Mouse (Mus musculus) G1E (cell line): Measurements from ENCODE around the gene Edc3. TPM values are rescaled to one million over a fixed set of nuclear protein-coding genes. Genes with fewer than 3 reads are reported as not detected.

Experiments
- ATAC-seq: 2 replicates; pipeline ENCODE4 v1.8.0; 2016; ENCODE audit warnings: mild to moderate bottlenecking; ENCODE audit not compliant: insufficient number of reproducible peaks, poor library complexity, low FRiP score, severe bottlenecking; ENCODE audit errors: extremely low read depth
- DNase-seq: peaks from one replicate; pipeline ENCODE4 v3.0.0; 2012; ENCODE audit warnings: low spot score
- H3K27me3 ChIP-seq: 2 replicates; pipeline ENCODE4 v1.6.1; 2012; ENCODE audit warnings: mild to moderate bottlenecking, low read length, inconsistent platforms; ENCODE audit not compliant: insufficient read depth
- H3K36me3 ChIP-seq: replicated peaks from 2 replicates; pipeline ENCODE3; 2012; ENCODE audit warnings: mild to moderate bottlenecking, inconsistent platforms
- H3K4me1 ChIP-seq: 2 replicates; pipeline ENCODE4 v1.6.1; 2012; ENCODE audit warnings: low read depth, low read length, inconsistent platforms, mixed read lengths; ENCODE audit not compliant: insufficient read depth
- H3K4me3 ChIP-seq: 2 replicates; pipeline ENCODE4 v1.5.1; 2012; ENCODE audit warnings: low read depth, mild to moderate bottlenecking, inconsistent platforms, low read length, moderate library complexity, mixed read lengths
- H3K9me3 ChIP-seq: replicated peaks from 2 replicates; pipeline ENCODE4 v1.6.1; 2012; ENCODE audit warnings: inconsistent platforms
- CTCF ChIP-seq: IDR thresholded peaks from 2 replicates; pipeline ENCODE4 v1.5.1; 2012; ENCODE audit warnings: low read depth, low read length, inconsistent platforms, mixed read lengths
- GATA1 ChIP-seq: IDR thresholded peaks from 2 replicates; pipeline ENCODE4 v1.6.1; 2012; ENCODE audit warnings: borderline replicate concordance, low read length, inconsistent platforms, mixed read lengths
- GATA2 ChIP-seq: IDR thresholded peaks from 2 replicates; pipeline ENCODE4 v1.6.1; 2012; ENCODE audit warnings: low read depth, low read length, inconsistent platforms, borderline replicate concordance
- POLR2AphosphoS5 ChIP-seq: IDR thresholded peaks from 2 replicates; pipeline ENCODE4 v1.6.1; 2012; ENCODE audit warnings: low read depth, low read length, inconsistent platforms; ENCODE audit not compliant: insufficient replicate concordance
- TAL1 ChIP-seq: conservative IDR thresholded peaks from 2 replicates; pipeline ENCODE4 v1.6.1; 2012; ENCODE audit warnings: low read depth, low read length, inconsistent platforms, mixed read lengths
- polyA plus RNA-seq: library from polyadenylated mRNA; stranded (reverse); fragments of >175 nt; gene quantifications from 2 replicates; pipeline ENCODE4 v1.2.3, GENCODE M21; 2012
- total RNA-seq, 2 experiments: library from RNA; stranded (forward) in 1 of 2; stranded (reverse) in 1 of 2; fragments of 200-1000 nt in 1 of 2; fragments of >200 nt in 1 of 2; fragmentation: Nextera tagmentation in 1 of 2; gene quantifications; 2 replicates each; pipeline ENCODE4 v1.2.3; 2014 to 2017

Gene Edc3
- total and polyA plus RNA-seq, 3 experiments, result 5.7 to 13.2 (median 9.5) TPM

GRCm38 (mm10) chr9:57762563-57762991, 54.2 kb downstream of the Edc3 start:
- H3K4me1 ChIP-seq, result peaks cover 83% of the 10 kb centered on the region
- H3K4me3 ChIP-seq, result peak overlapping the region; percentile 95; the same call in 1 of the 2 replicates
- H3K36me3 ChIP-seq, result peaks cover 57% of the 10 kb centered on the region
- no peak for ATAC-seq
- no peaks in the 10 kb centered on the region for H3K9me3 ChIP-seq
- no peaks in the 10 kb centered on the region; the same call in 1 of the 2 replicates for H3K27me3 ChIP-seq
- peak; percentile 62 for DNase-seq
- TF ChIP-seq GATA1 (no peak), TAL1 (no peak), CTCF (peak; percentile 46; the same call in 1 of the 2 replicates)

- H3K4me3 ChIP-seq, result peak overlapping the region; percentile 95
- no peaks in the 10 kb centered on the region for H3K9me3 ChIP-seq
- H3K36me3 ChIP-seq, result peaks cover 39% of the 10 kb centered on the region
- DNase-seq, result no peak
- peaks cover 76% of the 10 kb centered on the region for H3K4me1 ChIP-seq
- ATAC-seq, result no peak
- TF ChIP-seq TAL1 (no peak), GATA1 (no peak), CTCF (no peak), POLR2AphosphoS5 (no peak), GATA2 (no peak)
- no peaks in the 10 kb centered on the region; the same call in 1 of the 2 replicates for H3K27me3 ChIP-seq
Measured at GRCm38 (mm10) chr9:57764147-57764973, 56.0 kb downstream of the Edc3 start.

- H3K4me3 ChIP-seq, result peak overlapping the region; percentile 95
- peaks cover 33% of the 10 kb centered on the region for H3K36me3 ChIP-seq
- H3K9me3 ChIP-seq, result no peaks in the 10 kb centered on the region
- peak; percentile 35; the same call in 1 of the 2 replicates for ATAC-seq
- TF ChIP-seq GATA1 (no peak), TAL1 (no peak), POLR2AphosphoS5 (no peak), CTCF (no peak), GATA2 (no peak)
- H3K4me1 ChIP-seq, result peaks cover 76% of the 10 kb centered on the region
- H3K27me3 ChIP-seq, result no peaks in the 10 kb centered on the region; the same call in 1 of the 2 replicates
- peak; percentile 98 for DNase-seq
Measured at GRCm38 (mm10) chr9:57764974-57765363, 56.6 kb downstream of the Edc3 start.

GRCm38 (mm10) chr9:57765364-57766351, 57.3 kb downstream of the Edc3 start, which contains the start of gene Clk3:
Gene Clk3, minus strand, starts transcription at chr9:57765860.
- no peak for TF ChIP-seq GATA1
- TF ChIP-seq TAL1, result no peak
- TF ChIP-seq CTCF, result no peak
- no peak for TF ChIP-seq POLR2AphosphoS5
- TF ChIP-seq GATA2, result no peak
- Histone ChIP-seq H3K9me3 (no peaks in the 10 kb centered on the region), H3K4me1 (peaks cover 77% of the 10 kb centered on the region), H3K36me3 (peaks cover 26% of the 10 kb centered on the region), H3K27me3 (no peaks in the 10 kb centered on the region; the same call in 1 of the 2 replicates), H3K4me3 (peak within 1 kb of the TSS; percentile 95)
- DNase-seq (peak; percentile 61), ATAC-seq (no peak)

GRCm38 (mm10) chr9:57766431-57766830, 58.1 kb downstream of the Edc3 start:
- H3K4me1 ChIP-seq, result peaks cover 77% of the 10 kb centered on the region
- peaks cover 19% of the 10 kb centered on the region for H3K36me3 ChIP-seq
- DNase-seq, result no peak
- H3K27me3 ChIP-seq, result no peaks in the 10 kb centered on the region; the same call in 1 of the 2 replicates
- no peaks in the 10 kb centered on the region for H3K9me3 ChIP-seq
- TF ChIP-seq TAL1 (no peak), GATA2 (no peak), CTCF (no peak), POLR2AphosphoS5 (no peak)
- no peak for ATAC-seq
- peak overlapping the region; percentile 95; the same call in 1 of the 2 replicates for H3K4me3 ChIP-seq

GRCm38 (mm10) chr9:57767231-57767630, 58.9 kb downstream of the Edc3 start:
- TF ChIP-seq GATA2, result no peak
- TF ChIP-seq POLR2AphosphoS5, result no peak
- no peak for TF ChIP-seq CTCF
- no peak for TF ChIP-seq GATA1
- TF ChIP-seq TAL1, result no peak
- DNase-seq (no peak), ATAC-seq (no peak)
- no peaks in the 10 kb centered on the region for H3K9me3 ChIP-seq
- no peaks in the 10 kb centered on the region; the same call in 1 of the 2 replicates for H3K27me3 ChIP-seq
- peaks cover 77% of the 10 kb centered on the region for H3K4me1 ChIP-seq
- H3K4me3 ChIP-seq, result no peak overlapping the region
- peaks cover 11% of the 10 kb centered on the region for H3K36me3 ChIP-seq
